Mouse (Mus musculus): ENCODE data around the gene Chid1.

The Chid1 gene

DNA sequence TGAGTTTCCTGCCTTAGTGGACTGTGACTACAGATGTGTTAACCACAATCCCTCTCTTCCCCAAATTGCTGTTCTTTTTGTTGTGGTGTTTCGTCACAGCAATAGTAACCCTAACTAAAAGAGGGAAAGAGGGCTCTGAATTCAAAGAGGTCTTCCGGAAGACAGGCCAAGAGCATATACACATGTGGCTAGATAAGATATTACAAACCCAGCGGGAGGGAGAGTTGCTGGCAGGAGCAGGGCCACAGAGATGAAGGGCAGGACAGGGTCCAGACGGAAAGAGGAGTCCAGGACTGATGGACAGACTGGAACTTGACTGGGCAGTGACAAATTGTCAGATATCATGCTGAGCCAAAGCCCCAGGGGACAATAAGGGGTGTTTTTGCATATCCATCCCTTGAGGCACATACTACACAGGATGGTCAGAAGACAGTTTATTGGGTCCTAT, 18.7 kb upstream of the Chid1 start:
- DNase-seq = no peak

DNA sequence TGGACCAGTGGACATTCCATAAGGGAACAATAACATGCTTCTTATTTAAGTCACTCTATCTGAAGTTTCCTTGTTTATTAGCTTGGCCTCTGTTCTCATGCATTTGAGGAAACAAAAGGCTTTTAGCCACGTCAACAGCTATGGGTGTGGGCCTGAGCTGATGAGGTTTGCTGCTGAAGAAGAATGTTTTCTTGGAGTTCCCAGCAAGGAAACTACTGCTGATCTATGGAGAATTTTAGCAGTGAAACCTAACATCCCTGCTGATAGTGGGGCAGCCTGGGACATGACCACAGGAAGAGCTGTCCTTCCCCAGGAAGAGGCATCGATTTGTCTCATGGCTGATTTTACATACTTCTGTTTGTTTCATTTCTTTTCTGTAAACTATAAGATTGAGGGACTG, 10.8 kb upstream of the Chid1 start:
- DNase-seq = no peak

DNA sequence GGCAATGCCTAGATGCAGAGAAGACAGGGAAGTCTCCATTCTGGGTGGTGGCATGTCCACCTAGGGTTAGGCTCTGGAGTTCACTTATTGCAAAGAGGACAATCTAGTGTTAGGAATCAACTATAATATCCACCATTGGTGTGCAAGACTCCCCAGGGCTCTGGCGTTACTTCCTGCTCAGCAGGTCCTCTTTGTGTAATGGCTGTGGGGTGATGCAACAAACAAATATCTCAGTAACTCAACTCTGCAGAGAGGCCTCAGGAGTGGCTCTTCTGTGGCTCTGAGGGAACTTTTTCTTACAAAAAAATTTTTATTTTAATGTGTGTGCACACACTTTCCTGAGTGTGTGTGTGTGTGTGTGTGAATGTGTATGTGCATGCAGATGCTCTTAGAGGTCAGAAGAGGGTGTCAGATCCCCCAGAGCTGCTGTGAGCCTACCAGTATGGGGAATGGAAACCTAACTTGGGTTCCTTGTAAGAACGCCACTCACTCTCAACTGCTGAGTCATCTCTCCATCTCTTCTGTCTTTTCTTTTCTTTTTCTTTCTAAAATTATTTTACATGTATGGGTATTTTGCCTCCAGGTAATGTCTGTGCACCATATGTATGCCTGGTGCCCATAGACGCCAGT, 9.9 kb upstream of the Chid1 start:
- DNase-seq = no peak

DNA sequence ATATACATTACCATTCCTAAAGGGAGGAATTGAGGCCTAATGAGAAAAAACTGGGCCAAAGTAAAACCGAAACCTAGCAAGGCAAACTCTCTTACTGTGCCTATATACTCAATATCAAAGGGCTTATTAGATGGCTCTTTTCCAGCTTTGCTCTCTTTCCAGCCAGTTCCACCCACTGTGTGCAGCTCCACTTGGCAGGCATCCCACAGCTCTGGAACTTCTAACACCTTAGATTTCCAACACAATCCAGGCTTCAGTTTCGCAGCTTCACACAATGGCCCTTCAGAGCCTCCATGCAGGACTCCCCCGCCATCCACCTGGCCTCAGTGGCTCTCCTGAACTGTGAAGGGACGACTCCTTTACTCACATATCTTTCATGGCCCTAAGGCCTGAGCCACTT, 5.0 kb upstream of the Chid1 start:
- peak; percentile 50 to 72 for DNase-seq

DNA sequence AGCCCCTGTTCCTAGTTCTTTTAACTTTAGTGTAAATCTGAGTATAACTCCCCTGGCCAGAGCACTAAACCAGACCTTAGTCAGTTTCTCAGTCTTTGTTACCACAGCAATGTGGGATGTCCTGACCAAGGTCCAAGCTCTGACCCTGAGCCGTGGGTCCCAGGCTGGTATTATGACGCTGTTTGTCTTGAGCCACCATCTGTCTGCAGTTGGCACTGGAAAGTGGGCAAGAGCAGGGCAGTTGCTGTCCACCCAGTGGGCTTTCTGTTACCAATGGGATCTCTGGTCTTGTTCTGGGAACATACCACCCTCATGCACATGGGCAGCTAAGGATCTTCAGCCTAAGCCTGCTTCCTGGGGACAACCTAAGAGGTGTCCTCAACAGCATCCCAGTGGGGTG, 2.9 kb upstream of the Chid1 start:
- DNase-seq = peak in 1 of 2 experiments; percentile 32

DNA sequence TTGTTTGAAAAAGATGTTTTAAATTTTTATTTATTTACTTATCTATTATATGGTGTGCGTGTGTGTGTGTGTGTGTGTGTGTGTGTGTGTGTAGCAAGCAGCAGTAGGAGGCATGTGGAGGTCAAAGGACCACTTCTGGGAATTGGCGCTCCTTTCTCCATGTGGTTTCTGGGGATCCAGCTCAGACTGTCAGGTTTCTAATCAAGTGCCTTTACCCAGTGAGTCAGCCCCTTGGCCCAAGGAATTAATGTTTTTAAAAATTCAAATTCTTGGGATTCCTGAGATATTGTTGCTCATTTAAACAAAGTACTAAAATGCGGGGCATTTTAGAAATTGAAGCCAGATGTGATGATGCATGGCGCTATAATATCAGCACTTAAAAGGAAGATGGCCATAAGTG, 2.0 kb upstream of the Chid1 start:
- DNase-seq = no peak

DNA sequence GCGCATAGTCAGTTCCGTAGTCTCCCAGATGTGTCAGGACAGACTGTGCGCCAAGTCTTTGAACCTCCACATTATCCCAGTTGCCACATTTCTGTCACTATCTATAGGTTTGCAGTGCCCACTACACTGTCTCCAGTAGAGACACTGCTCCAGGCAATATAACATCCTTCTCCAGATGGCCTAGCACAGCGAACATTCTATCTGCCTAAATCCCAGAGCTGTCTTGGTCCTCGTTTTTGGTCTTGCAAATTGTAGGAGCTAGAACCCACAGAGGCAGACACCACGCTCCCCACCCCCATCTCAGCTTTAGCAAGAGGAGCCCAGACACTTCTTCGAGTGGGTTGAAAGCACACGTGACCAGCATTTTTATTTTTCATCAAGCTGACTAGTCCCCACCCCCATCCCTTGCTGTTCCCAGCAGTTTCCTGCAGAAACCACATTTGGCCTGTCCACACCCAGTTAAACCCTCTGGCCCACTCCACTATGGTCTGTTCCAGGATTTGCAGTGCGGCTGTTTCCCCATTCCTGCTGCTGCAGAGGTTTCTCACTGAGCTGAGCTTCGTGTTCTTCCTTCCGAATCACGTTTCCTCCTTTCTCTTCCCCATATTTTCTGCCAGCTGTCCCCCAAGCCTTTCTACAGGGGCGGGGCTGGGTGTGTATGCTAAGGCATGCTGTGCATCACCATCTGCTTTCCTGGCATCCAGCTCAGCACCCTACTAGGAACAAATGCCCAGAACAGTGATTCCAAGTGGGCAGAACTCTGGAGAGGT, 840 bp upstream of the Chid1 start:
- peak; percentile 94 for DNase-seq

DNA sequence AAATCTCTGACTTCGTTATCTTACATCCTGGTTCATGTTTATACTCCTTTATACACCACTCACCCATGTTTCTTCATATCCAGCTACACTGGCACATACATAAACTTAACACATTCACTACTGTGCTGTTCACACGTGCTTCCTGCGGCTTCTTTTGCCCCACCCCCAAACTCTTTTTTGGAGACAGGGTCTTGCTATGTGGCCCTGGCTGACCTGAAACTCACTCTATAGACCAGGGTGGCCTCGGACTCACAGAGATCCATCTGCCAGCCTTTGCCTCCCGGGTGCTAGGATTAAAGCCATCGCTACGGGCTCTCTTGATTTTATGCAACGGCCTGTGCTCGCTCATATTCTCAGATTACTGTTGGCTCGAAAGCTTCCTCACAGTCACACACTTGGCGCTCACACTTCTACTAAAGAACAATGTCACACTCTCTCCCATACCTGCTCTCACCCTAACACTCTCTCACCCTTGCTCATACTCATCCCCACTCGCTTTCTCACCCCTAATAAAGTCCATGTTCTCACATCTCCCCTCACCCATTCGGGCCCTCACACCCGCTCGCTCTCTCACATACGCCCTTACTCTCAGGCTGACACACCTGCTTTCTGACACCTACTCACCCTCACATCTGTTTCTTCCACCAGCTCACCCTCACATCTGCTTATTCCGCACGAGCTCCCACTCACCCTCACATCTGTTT, 653 bp downstream of the Chid1 start:
- DNase-seq = no peak

DNA sequence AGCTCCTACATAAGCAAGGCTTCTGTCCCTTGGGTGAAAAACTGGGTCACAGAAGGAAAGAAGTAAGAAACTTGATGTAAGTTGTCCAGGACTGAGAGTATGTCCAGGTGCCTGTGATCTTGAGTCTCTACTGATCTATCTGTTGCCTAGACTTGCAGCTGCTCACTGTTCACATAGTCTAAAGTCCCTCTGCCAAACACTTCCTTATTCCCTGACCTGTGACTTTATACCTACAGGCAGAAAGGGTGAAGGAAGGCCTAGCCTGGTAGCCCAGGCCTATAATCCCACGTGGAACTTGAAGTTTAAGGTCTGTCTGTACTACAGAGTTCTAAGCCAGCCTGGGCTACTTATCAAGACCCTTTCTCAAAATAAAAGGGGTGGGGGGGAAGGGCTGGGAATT, 4.1 kb downstream of the Chid1 start:
- no peak for DNase-seq

DNA sequence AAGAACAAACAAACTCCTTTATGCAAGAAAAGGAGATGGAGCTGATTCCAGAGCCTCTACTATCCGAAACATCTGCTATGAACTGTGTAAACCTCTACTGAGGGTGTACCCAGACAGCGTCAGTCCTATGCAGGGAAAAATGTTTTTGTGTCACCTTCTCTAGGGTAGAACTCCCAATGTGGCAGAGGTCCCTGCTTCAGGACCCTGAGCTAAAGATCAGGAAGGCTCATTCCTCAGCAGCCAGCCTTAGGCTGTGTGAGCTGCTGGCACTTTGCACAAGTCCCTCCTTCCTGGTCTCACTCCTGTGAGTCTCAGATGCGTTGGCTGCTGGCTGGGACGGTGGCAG, 14.1 kb downstream of the Chid1 start:
- no peak for DNase-seq

DNA sequence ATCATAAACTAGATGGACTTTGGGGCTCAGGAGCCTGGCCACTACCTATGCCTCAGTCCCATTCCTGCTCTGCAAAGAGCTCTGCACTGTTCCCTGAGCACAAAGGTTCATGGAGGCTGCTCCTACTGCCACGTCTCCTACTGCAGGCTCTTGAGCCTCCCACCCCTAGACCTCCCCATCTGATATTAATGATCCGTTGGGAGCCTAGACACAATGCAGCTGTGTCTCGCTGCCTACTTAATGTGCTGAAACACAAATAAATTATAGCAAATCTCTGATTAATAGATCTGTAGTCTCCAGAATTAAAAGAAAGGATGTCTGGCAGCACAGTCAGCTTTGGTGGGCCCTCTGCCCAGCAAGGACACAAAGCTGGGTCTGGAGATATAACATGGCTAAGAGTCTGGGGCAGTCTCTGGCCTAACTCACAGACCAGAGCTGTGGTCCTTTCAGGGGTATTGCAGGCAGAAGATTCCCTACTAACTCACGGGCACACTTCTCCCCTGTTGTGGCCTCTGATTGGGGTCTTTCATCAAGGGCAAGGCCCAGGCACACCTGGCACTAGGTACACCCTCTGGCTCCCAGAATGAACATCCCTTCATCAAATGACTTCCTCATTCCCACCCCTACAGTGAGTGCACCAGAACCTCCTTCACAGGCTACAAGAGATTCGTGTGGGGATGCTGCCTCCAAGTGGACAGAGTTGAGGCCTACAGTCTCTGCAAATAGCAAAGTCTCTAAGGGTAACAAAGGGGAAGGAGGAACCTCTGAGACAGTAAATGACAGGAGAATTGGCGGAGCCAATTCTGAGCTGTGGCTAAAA, 14.7 kb downstream of the Chid1 start:
- peak; percentile 88 to 91 for DNase-seq

DNA sequence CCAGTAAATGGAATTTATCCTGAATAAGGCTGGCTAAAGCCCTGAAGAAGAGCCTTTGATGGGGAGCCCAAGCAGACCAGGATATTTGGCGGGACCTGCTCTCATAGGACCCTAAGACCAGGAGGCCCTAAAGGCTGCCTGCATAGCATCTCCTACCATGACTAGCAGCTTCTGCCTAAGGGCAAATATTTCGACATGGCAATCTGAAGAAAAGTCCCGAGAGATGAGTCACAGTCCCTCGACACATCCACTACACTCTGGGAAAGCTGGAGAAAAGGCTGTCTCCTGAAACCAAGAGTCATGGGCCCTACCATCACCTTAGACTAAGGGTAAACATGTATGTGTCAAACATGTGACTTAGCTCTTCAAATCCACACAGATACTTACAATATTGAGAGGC, 15.4 kb downstream of the Chid1 start:
- no peak for DNase-seq

DNA sequence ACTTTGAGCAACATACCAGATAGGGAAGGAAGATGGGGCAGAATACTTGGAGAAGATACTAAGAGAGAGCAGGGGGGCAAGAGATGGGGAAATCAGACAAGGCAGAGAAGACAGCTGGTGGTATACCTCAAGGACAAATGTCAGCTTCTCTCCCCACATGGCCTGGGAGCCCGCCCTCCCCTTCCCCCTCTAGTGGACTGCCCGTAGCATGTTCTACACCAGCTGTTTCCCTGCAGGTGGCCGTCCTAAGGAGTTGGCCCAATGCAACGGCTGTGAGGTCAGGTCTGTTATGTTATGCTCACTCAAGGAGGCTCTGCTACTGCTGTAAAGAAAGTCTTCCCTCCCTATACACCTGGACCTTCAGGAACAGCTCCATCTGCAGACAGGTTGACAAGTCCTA, 16.6 kb downstream of the Chid1 start:
- peak in 1 of 2 experiments; percentile 61 for DNase-seq

DNA sequence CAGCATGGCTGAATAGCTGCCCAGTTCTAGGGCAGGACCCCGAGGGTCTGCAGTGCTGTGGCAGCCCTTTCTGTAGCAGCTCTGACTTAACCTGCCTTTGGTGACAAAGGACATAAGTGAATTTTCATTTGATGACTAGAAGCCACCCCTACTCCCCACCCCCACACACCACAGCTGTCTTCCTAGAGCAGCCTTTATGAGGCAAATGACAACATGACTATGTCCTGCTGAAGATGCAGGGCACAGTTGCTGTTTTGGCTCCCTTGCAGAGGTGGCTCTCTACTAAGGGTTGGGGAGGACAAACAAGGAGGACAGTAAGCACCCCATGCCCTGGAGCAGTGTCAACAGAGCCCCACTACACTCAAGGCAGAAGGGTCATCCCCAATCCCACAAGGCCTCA, 19.9 kb downstream of the Chid1 start:
- DNase-seq = no peak

DNA sequence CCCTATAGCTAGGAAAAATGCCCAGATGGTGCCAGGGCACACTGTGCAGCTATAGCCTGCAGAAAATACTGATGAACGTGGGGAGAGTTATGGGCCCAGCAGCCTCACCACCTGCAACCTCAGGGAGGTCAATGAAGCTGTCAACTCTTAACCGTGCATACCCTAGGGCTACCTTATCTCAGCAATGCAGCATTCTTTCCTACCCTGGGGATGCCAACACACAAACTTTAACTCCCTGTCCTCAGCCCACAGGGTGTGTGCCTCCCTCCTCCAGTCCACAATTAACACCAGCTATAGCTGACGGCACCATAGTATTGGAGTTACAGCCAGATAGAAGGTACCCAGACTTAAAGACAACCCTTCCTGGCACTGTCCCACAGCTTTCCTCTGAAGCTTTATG, 20.7 kb downstream of the Chid1 start:
- no peak for DNase-seq

DNA sequence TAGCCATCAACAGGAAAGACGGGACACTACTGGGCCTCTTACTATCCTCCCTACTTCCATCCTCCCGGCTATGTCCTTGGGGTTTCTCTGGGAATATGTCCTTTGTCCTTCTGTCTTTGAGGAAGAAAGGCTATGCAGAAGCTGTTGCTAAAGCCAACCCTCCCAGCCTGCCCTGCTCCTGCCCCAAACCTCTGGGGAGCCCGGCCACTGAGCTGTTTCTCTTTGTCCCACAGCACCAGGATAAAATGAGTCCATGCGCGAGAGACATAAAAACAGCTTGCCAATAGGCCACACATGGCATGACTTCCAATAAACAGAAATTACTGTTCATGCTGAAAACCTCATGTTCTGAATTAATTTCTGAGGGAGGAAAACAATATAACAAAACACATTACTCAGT, 21.4 kb downstream of the Chid1 start:
- DNase-seq = no peak

DNA sequence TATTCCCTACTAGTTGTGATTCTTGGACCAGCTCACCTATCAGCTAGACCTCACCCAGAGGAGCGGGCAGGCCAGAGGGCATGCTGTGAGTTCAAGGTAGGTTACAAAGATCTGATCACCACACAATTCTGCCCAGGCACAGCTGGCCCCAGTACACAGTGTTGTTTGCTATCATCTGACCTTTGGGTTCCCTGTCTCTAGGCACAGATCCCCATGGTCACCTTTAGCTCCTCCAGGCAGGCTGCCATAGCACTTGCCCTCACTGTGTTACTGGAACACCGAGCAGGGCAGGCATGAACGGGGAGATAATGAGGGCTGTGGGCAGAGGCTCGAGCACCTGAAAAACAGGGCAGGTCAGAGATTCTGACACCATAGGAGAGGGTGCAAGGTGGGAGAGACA, 22.0 kb downstream of the Chid1 start:
- DNase-seq = no peak

DNA sequence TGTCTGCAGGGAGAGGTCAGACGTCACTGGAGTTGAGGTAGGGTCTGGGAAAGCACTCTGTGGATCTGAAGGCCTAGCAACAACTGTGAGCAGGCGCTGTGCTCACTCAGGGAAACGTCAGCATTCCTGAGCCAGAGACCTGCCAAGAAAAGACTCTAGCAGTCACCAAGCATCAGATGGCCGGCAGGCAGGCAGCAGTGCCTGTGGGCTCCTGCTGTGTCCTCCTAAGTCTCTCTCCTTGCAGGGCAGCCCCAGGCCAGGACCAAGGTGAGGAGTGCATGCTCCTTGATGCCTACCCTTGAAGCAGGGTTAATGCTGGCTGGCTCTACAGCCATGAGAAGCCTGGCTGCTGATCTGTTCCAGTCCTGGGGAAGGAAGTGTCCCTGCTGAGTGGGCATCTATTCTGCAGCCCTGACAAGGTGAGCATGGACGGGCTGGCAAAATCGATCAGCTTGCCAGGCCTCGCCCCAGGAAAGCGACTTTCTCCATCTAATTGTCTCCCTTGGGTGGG, 28.9 kb downstream of the Chid1 start:
- peak; percentile 73 to 80 for DNase-seq

DNA sequence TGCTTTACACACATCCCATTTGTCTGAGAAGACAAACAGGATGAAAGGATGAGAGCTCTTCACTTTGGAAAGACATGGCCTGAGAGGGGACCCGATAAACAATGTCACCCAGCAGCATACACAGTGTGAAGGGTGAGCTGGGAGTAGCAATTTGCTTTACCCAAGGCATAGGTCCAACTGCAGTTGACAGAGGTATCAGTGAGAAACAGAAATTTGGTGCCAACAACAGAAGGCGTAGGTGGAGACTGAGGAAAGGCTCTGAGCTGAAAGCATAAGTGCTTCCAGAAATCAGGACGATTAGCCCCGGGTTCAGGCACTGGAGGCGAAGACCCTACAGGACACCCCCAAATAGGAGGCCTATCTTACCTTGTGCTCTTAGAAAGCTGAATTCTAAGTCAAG, 29.5 kb downstream of the Chid1 start:
- peak; percentile 61 to 77 for DNase-seq

DNA sequence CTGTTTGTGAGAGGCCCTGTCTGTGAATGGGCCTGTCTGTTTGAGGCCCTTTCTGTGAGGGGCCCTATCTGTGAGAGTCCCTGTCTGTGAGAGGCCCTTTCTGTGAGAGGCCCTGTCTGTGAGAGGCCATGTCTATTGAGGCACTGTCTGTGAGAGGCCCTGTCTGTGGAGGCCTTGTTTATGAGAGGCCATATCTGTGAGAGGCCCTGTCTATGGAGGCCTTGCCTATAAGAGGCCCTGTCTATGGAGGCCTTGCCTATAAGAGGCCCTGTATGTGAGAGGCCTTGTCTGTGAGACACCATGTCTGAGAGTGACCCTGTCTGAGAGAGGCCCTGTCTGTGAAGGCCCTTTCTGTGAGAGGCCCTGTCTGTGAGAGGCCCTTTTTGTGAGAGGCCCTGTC, 31.5 kb downstream of the Chid1 start:
- no peak for DNase-seq

DNA sequence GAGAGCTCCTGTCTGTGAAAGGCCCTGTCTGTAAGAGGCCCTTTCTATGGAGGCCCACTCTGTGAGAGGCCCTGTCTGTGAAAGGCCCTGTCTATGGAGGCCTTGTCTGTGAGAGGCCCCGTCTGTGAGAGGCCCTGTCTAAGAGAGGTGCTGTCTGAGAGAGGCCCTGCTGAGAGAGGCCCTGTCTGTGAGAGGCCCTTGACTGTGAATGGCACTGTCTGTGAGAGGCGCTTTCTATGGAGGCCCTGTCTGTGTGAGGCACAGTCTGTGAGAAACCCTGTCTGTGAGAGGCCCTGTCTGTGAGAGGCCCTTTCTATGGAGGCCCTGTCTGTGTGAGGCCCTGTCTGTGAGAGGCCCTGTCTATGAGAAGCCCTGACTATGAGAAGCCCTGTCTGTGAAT, 33.4 kb downstream of the Chid1 start:
- no peak for DNase-seq

DNA sequence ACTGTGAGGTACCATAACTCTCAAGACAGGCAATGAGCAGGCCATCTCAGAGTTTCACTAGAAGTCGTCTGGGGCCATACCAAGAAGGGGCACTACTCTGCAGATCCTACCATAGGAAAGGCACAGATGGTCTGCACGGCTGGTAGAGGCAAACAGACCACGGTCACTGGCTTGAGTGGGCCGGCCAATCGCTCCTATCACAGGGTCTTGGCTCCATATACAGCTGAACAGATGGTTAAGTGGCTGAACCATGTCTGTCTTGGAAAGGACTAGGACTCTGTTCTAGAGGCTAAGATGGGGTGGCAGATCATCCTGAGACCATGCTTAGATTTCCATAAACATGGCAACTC, 37.1 kb downstream of the Chid1 start:
- peak; percentile 82 for DNase-seq
